Mouse (Mus musculus): ENCODE data around the gene Hfe2.
A peak's percentile ranks its signal among the peaks of the same experiment; 100 is the strongest.

The Hfe2 gene

GRCm38 (mm10) chr3:96528506-96528905 lies 3.5 kb downstream of the Hfe2 start:
- peak; percentile 7 for DNase-seq (ENCODE audit: low spot score)

GRCm38 (mm10) chr3:96532050-96532449 lies 7.1 kb downstream of the Hfe2 start:
- no peak for DNase-seq (ENCODE audit: low spot score)

- no peak for DNase-seq (ENCODE audit: low spot score)
Measured at GRCm38 (mm10) chr3:96534300-96534699, 9.3 kb downstream of the Hfe2 start.

- DNase-seq (ENCODE audit: low spot score): no peak
Measured at GRCm38 (mm10) chr3:96539316-96539715, 14.3 kb downstream of the Hfe2 start.

DNA sequence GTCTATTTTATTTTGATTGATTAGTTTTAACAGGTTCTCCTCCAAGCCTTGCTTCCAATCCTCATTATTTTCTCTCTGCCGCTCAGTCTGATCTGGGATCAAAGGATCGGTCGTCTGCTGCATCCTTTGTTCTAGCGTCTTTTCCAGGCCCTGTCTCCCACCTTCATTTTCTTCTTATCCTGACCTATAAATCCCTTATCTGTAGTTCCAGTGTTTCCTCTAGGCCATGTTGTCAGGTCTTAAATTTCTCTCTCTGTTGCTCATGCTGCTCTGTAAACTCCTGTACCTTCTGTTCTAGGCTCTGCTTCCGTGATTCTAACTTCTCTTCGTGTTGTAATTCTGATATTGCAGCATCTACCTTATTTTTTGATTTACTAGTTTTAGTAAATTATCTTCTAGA lies 15.8 kb downstream of the Hfe2 start:
- DNase-seq (ENCODE audit: low spot score): no peak

DNA sequence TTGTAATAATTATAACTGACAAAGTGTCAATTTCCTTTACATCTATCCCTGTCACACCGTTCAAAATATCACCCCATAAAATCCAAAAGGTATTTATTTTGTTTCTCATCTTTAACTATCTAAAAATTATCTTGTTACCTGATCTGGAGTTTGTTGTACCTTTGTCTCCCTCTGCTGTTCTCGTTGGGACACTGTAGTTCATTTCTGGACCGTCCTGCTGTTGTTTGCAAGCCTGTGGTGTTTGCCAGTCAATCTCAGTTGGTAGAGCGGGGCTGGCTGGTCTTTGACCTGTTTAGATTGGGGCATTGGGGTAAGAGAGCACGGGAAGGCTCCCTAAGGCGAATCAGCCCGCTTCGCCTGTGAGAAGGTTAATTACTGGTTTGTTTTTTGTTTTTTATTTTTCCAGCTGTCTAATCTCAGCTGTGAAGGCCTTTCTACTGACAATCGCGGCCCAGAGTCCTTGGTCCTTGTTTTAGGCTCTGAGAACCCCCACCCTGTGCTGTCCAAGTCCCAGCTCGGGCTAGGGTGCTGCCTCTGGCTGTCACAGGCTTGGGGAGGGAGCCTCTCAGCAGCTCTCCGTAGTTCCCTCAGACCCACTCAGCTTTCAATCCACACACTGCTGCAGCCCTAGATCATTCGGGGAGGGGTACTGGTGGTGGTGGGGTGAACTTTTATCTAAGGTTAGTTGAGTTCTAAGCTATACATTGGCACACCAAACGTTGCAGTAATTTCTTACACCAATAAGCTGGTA lies 16.5 kb downstream of the Hfe2 start:
- peak; percentile 71 for DNase-seq (ENCODE audit: low spot score)

DNA sequence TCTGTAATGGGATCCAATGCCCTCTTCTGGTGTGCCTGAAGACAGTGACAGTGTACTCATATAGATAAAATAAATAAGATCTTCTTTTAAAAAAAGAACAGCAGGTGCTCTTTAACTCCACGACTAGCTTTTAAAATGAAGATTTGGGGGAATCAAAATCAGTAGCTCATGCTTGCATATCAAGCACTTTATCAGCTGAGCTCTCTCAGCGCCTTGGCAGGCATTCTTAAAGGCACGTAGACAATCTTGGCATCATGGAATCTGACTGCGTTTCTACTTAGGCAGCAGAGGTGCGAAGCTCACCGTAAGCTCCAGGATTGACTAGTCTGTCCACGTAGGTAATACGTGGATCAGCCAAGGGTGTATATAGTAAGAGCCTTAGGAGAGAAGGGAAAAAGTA lies 17.6 kb downstream of the Hfe2 start:
- DNase-seq (ENCODE audit: low spot score): no peak

- DNase-seq (ENCODE audit: low spot score): no peak
Measured at GRCm38 (mm10) chr3:96543345-96543744, 18.4 kb downstream of the Hfe2 start.

- DNase-seq (ENCODE audit: low spot score): no peak
Measured at GRCm38 (mm10) chr3:96545565-96545964, 20.6 kb downstream of the Hfe2 start.

- DNase-seq (ENCODE audit: low spot score): no peak
Measured at GRCm38 (mm10) chr3:96546880-96547279, 21.9 kb downstream of the Hfe2 start.

- peak; percentile 86 for DNase-seq (ENCODE audit: low spot score)
Measured at GRCm38 (mm10) chr3:96547389-96547960, 22.5 kb downstream of the Hfe2 start.

DNA sequence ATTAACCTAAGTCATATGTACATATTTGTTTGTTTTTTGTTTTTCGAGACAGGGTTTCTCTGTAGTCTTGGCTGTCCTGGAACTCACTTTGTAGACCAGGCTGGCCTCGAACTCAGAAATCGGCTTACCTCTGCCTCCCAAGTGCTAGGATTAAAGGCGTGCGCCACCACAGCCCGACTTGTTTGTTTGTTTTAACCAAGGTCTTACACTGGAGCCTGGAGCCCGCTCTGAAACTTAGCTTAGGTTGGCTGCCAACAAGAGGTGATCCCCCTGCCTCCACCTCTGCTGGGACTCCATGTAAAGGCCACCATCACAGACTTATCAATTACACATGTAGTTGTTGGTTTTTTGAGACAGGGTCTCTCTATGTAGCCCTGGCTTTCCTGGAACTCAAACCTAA lies 23.9 kb downstream of the Hfe2 start:
- DNase-seq (ENCODE audit: low spot score): no peak

- DNase-seq (ENCODE audit: low spot score): no peak
Measured at GRCm38 (mm10) chr3:96549346-96549745, 24.4 kb downstream of the Hfe2 start.

DNA sequence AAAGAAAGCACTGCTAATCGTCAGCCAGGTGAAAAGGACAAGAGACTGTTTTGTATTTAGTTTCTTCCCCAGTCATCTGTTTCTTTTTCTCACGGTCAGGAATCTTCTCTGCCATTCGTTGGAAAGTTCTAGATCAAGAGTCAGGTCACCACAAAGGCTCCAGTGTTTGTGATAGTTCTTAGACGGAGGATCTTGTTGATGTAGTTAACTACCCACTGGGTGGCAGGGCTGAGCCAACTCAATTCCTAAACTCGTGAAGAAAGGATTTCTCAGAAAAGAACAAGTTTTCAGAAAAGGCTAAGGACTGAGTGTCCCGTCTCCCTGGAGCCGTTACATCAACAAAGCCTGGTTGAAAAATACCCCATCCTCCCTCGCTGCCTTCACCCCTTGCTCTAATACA lies 26.2 kb downstream of the Hfe2 start:
- peak; percentile 81 for DNase-seq (ENCODE audit: low spot score)

DNA sequence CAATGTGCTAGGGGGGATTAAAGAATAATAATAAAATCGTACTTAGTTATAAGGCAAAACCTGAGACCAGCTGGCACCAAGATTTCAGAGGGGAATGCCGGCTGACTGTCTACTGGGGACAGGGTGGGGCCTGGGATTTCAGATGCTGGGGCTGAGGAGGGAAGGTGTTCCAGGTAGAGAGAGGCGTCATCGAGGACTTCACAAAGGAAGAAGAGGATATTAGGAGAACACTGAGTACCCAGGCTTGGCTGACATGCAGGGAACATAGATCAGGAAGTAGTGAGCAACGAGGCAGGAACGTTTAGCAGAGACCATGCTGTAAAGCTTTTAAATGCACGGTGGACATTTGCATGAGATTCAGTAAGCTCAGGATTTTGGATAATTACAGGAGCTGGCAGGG lies 26.9 kb downstream of the Hfe2 start:
- no peak for DNase-seq (ENCODE audit: low spot score)

DNA sequence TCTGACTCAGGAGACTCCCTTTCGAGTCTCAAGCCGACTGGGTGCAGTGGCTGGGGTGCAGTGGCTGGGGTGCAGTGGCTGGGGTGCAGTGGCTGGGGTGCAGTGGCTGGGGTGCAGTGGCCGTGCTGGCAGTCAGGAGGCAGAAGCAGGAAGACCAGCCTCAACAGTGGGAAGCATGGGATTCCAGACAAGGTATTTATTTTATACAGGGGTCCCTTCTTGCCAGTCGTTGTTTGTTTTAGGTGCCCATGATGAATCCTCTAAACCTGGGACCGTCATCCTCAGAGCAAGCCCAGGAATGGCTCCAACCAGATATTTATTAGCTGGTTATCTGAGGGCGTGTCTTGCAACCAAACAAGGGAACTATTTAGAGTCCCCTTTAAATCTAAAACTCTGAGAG lies 28.6 kb downstream of the Hfe2 start:
- DNase-seq (ENCODE audit: low spot score): no peak

DNA sequence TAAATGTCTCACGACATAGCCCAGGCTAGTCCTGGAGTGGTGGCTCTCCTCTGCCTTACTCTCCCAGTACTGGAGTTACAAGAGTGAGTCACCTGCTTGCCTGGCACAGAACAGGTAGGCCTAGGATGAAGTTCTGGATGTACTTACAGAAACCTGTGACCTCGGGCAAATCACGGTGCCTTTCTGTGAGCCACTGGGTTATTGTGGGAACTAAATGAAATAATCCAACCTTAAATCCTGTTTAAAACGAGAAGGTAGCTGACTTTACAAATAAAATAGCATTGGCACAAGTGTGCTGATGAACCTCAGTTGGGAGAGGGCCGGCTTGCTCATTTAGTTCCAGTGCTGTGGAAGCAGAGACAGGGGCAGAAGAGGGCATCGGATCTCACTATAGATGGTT lies 29.3 kb downstream of the Hfe2 start:
- DNase-seq (ENCODE audit: low spot score): no peak

GRCm38 (mm10) chr3:96555041-96555596 lies 30.1 kb downstream of the Hfe2 start:
- peak; percentile 15 for DNase-seq (ENCODE audit: low spot score)

DNA sequence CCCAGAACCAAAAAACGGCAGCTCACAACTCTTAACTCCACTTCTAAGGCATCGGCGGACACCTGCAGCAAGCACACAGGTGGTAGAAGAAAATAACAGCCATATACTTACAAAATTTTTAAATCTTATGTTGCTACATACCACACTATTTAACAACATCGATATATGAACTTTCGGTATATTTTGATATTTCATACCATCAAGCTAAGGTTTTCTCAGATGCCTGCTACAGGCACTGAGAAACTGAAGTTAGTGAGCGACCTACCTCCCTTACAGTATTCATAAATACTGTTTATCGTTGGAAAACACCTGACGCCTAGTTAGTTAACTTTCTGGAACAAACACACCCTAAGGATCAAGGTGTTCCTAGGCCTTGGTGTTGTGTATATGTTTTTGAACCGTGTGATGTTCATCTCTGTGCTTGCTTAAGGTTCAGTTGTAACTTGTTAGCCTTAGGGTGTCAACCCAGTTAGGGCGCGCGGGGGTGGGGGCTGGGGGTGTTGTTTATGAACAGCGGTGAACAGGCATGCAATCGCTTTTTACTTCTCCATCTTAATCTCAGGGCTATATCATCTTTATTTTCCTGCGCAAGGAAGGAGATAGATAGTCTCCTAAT lies 31.1 kb downstream of the Hfe2 start:
- DNase-seq (ENCODE audit: low spot score): no peak

GRCm38 (mm10) chr3:96556651-96557635 lies 32.0 kb downstream of the Hfe2 start:
- peak; percentile 58 for DNase-seq (ENCODE audit: low spot score)

- DNase-seq (ENCODE audit: low spot score): peak; percentile 100
Measured at GRCm38 (mm10) chr3:96557694-96558093, 32.7 kb downstream of the Hfe2 start, which contains the start of gene Txnip. Txnip (plus strand) TSS chr3:96557957.

- peak; percentile 40 for DNase-seq (ENCODE audit: low spot score)
Measured at GRCm38 (mm10) chr3:96558159-96558558, 33.2 kb downstream of the Hfe2 start.

Data from embryo, embryonic 10.5 days (tissue).